Mouse (Mus musculus) CD4-positive, CD25-positive, alpha-beta regulatory T cell, adult 9 weeks (primary cell): ENCODE measurements around the gene Acrv1. TPM values are rescaled to one million over a fixed set of nuclear protein-coding genes. Genes with fewer than 3 reads are reported as not detected.

Source experiments
- polyA plus RNA-seq: library from polyadenylated mRNA; unstranded; fragments of 100-300 nt; shearing (Covaris generic); gene quantifications from one replicate; pipeline ENCODE4 v1.2.1, GENCODE M21; 2017

The Acrv1 gene
- polyA plus RNA-seq: 0.09 TPM

GRCm38 (mm10) chr9:36692920-36693319 is at the start of gene Acrv1:
Gene Acrv1 (plus strand): TSS chr9:36693220.

DNA sequence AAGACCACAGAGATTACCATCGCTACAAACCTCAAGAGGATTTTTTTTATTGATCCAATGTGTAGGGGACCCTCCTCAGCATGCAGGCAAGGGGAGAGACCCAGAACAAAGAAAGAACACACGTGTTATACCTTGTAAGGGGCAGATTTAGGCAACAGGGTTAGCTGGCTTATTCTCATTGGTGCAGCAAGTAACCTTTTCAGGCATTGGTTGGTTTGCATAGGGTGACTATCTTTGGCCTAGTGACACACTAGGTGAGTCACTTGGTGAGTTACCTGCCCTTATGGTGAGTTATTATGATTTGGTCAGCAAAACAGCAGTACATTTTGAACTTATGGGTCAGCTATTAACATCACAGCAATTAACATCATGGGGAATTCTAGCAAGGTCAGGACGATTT is 49.7 kb upstream of the Acrv1 start, which contains the start of gene A630095E13Rik:
TSS of gene A630095E13Rik (minus strand) at position 101 of the 400 bp plus-strand sequence.

DNA sequence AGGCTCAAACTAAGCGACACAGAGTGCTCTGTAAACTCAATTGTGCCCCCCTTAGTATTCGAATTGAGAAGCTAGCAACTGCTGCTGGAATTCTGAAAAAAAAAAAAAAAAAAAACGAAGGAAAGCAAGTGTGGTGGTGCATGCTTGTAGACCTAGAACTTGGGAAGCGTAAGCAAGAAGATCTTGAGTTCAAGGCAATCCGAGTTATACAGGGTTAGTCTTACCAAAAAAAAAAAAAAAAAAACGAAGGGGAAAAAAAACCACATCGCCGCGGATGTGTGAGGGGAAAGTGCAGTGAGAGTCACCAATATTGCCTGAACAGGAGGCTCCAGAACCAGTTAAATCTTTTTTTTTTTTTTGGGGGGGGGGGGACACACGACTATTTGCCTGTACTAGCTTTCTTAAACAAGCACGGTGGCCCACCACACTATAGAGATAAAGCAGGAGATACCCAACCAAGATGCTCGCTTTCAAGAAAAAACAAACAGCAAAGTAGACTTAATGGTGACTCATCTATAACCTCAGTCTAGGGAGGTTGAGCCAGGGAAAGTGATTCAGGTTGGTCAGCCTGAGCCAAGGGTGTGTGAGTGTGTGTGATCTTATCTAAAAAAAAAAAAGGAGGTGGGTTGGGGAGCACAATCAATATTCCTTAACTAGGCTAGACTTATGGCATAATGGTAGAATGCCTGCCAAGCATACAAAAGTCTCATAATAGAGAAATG is 34.2 kb downstream of the Acrv1 start, which contains the start of gene Chek1:
TSS of gene Chek1 (minus strand) at position 32 of the 722 bp plus-strand sequence.

Other genes with a start within 250 kb of the Acrv1 start
- not detected for gene Gm9513, start 217.6 kb upstream of the Acrv1 start, polyA plus RNA-seq
- gene Gm5615, start 151.3 kb upstream of the Acrv1 start, polyA plus RNA-seq: not detected
- gene Gm17689, start 110.6 kb upstream of the Acrv1 start, polyA plus RNA-seq: not detected
- not detected for gene A630095E13Rik, start 49.8 kb upstream of the Acrv1 start, polyA plus RNA-seq
- gene Chek1, start 33.8 kb downstream of the Acrv1 start, polyA plus RNA-seq: 3.3 TPM
- gene Stt3a, start 74.5 kb downstream of the Acrv1 start, polyA plus RNA-seq: 278 TPM
- 12.5 TPM for gene Ei24, start 104.2 kb downstream of the Acrv1 start, polyA plus RNA-seq
- not detected for gene Fez1, start 128.6 kb downstream of the Acrv1 start, polyA plus RNA-seq